Mouse (Mus musculus) liver, adult 2 months (tissue): Measurements from ENCODE around the gene Ncapd2.

Experiments
- CTCF ChIP-seq: fragments of 200-500 bp; IDR thresholded peaks from 2 replicates; pipeline ENCODE4 v1.5.1; 2011; ENCODE audit warnings: low read depth, low read length, control low read depth
- POLR2A ChIP-seq: fragments of 200-500 bp; IDR thresholded peaks from 2 replicates; pipeline ENCODE4 v1.6.1; 2011; ENCODE audit warnings: low read length, control low read depth; ENCODE audit not compliant: insufficient read depth; ENCODE audit errors: extremely low read depth

DNA sequence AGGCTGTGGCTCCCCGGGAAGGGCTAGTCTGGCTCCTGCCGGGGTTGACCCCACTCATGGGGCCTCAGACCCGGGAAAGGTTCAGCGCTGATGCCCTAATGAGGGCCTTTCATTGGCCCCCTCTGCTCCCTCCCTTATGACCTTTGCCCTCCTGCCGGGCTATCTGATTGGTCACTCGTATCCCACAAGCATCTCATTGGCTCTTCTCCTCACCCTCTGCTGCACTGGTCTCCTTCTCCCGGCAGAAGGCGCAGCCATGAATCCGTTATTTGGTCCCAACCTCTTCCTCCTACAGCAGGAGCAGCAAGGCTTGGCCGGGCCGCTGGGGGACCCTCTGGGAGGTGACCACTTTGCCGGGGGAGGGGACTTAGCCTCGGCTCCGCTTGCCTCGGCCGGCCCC lies 46.5 kb downstream of the Ncapd2 start, which contains the start of gene Iffo1:
- TF ChIP-seq POLR2A (peak; percentile 63), CTCF (peak; percentile 61)
